Mouse (Mus musculus) spleen, adult 2 months (tissue): ENCODE measurements around the gene Rasal2.

Source experiments
- CTCF ChIP-seq: fragments of 200-500 bp; IDR thresholded peaks from 2 replicates; pipeline ENCODE4 v1.5.1; 2011; ENCODE audit warnings: mild to moderate bottlenecking, inconsistent platforms; ENCODE audit not compliant: insufficient read depth, insufficient read length, insufficient replicate concordance; ENCODE audit errors: extremely low read depth
- POLR2A ChIP-seq: fragments of 200-500 bp; IDR thresholded peaks from 2 replicates; pipeline ENCODE4 v1.6.1; 2011; ENCODE audit warnings: low read depth, low read length, inconsistent platforms

DNA sequence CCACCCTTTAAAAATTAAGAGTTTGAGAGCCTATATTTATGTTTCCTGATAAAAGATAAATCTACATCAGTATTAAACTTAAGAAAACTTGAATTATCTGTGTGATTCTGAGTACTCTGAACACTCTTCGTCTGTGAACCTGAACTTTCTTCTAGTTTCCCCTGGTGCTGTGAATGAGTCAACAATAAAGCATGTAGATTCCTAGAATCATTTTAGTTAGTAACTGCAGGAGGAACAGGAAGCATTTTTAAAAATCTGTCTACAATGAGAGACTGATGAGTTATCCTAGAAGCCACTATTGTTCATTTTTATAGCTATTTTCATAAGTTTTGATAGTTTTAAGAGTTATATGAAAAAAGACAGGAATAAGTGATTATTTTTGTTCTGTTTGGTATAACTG lies 111.1 kb downstream of the Rasal2 start:
- no peak for TF ChIP-seq POLR2A
- no peak for TF ChIP-seq CTCF
